Mouse (Mus musculus) ES-Bruce4 (cell line): ENCODE data around the gene Dlgap1.

Source experiments
- CTCF ChIP-seq: IDR thresholded peaks from one replicate; pipeline ENCODE4 v1.8.1; 2011; ENCODE audit warnings: low read depth, low read length
- EP300 ChIP-seq: IDR thresholded peaks from 2 replicates; pipeline ENCODE4 v1.6.1; 2011; ENCODE audit warnings: low read depth, low read length; ENCODE audit not compliant: insufficient read depth
- POLR2A ChIP-seq: IDR thresholded peaks from one replicate; pipeline ENCODE4 v1.8.1; 2011; ENCODE audit warnings: low read length; ENCODE audit not compliant: insufficient read depth

DNA sequence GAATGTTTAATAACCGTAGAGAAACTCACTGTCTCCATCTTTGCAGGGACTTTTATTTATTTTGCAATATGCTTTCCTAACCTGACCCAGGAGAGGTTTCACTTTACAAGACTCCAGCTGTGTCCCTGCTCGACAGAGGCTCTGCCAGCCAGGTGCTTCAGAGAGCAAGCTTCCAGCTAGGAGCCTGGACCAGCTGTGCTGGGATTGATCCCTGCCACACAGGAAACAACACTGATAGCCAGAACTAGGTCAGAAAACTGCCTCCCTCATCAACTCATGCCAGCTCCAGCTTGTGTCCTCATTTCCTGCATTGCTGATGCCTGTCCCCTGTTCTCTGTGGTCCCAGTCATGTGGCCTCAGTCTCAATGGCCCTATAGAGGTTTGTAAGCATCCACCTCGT is 365.3 kb downstream of the Dlgap1 start:
- no peak for TF ChIP-seq EP300
- no peak for TF ChIP-seq CTCF
- no peak for TF ChIP-seq POLR2A
